Mouse (Mus musculus) bone marrow macrophage, adult 2 months (primary cell): ENCODE measurements around the gene Maf.

Experiments
- CTCF ChIP-seq: IDR thresholded peaks from 2 replicates; pipeline ENCODE4 v1.5.1; 2012; ENCODE audit warnings: low read depth, mild to moderate bottlenecking, low read length, moderate library complexity
- POLR2A ChIP-seq: IDR thresholded peaks from 2 replicates; pipeline ENCODE4 v1.6.1; 2012; ENCODE audit warnings: mild to moderate bottlenecking, low read depth, low read length, borderline replicate concordance

GRCm38 (mm10) chr8:115641936-115642335 lies 65.7 kb downstream of the Maf start:
- TF ChIP-seq POLR2A (no peak), CTCF (no peak)
